Mouse (Mus musculus) heart, postnatal 25 days (tissue): ENCODE results near the gene Sgcg. TPM values are rescaled to one million over a fixed set of nuclear protein-coding genes. Genes with fewer than 3 reads are reported as not detected.

Source experiments
- DNase-seq: peaks from one replicate; pipeline ENCODE4 v3.0.0; 2022; ENCODE audit warnings: low spot score
- intact Hi-C: fragments of 180-260 bp; cut with DNase I; formaldehyde crosslinking; loops from one replicate; pipeline ENCODE4 v1.15.1; 2025
- total RNA-seq, 2 experiments: library from RNA; stranded (reverse); gene quantifications; 2 replicates each; pipeline ENCODE4 v1.2.3; 2021

Gene Sgcg
- total RNA-seq, 2 experiments from 2014 or later = 211 to 227 TPM

DNA sequence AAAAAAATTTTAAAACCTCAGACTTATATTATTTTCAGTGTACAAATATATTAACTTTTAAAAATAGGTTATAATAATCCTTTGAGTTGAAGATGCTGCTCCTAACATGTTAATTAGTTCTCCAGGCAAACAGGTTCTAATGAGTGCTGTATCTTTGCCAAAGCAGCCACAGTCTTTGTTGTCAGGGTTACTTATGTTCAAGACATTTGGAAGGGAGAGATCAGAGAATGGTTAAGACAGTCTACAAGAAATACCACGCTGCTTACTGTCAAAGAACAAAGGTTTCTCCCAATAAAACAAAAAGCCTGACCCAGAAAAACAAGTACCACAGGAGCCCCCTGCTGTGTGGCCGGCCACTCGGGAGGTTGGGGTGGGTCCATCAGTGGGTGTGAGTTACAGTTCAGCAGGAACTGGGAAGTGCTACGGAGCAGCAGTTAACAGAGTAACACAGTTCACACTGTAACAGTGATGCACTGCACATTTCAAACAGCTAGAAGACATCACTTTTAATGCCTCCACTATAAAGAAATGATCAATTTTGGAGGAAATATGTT is 21.1 kb downstream of the Sgcg start:
- intact Hi-C loops = no loop called here
- no peak for DNase-seq

DNA sequence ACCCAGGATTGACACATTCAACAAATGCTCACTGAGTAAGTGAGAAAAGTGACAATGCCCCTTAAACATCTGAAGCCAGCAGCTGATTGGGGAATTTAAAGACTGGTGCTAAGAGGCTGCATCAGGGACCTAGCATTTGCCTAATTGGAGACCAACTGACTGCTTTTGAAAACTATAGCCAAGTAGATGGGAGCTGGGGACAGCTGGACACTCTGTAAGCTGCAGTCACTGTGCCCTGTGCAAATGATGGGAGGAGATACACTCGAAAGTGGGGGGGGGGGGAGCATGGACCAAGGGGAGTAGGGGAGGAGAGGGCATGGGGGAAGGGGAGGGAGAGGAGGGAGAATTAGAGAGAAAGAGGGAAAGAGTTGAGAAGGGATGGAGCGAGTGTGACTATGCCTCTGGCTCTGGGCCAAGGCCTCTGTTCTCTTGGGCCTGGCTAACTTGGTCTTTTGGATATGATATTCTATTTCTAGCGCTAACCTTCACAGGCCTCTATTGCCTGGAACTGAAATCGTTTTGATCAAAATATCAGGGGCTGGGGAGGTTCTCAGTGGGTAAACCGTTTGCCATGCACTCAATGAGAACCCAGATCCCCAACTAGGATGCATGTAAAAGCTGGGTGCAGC is 22.3 kb downstream of the Sgcg start:
- DNase-seq = no peak
- intact Hi-C loops = no loop called here

DNA sequence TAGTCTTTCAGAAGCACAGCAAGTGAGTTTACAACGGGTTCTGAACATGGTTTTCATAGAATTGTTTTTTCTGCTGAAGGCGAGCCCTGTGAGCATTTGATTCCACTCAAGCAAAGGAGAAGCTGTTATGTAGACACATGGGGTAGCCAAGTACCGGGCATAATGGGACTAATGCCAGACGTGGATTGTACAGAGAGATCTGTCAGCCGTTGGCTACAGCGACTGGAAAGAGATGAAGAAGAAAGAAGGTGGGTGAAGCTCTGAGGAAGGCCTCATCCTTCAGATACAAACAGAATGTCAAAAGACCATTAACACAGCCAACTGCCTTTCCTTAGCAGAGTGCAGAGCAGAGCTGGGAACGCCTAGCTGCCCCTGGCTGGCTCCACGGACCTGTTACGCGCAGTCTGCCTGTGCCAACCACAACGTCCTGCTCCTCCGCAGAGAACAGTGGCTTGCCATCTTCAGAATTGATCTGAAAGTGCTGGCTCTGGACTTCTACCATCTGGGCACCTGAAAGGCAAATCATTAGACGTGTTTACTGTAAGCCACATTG is 26.2 kb downstream of the Sgcg start:
- no peak for DNase-seq
- intact Hi-C loops = no loop called here

DNA sequence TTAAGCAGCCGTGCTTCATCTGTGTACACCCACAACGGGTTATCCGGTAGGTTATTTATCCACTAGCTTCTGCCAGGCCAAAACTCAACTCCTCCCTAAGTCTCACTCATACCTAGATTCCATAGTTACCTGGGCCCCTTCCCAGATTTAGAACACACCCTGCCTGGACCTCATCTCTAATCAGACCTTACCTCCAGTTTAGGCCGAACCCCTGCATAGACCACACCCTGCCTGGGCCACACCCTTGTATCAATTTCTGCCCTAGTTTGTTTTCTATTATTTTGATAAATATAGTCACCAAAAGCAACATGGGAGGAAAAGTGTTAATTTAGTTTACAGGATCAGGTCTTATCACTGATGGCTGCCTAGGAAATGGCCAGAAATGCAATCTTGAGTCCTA is 28.1 kb downstream of the Sgcg start:
- intact Hi-C loops = no loop called here
- no peak for DNase-seq

GRCm38 (mm10) chr14:61229763-61230162 is 28.5 kb downstream of the Sgcg start:
- intact Hi-C loops = no loop called here
- DNase-seq = no peak

- no peak for DNase-seq
- intact Hi-C loops = no loop called here
Observed at GRCm38 (mm10) chr14:61226151-61226550, 32.1 kb downstream of the Sgcg start.

- intact Hi-C loops = no loop called here
Observed at GRCm38 (mm10) chr14:61224387-61225077, 33.8 kb downstream of the Sgcg start.

DNA sequence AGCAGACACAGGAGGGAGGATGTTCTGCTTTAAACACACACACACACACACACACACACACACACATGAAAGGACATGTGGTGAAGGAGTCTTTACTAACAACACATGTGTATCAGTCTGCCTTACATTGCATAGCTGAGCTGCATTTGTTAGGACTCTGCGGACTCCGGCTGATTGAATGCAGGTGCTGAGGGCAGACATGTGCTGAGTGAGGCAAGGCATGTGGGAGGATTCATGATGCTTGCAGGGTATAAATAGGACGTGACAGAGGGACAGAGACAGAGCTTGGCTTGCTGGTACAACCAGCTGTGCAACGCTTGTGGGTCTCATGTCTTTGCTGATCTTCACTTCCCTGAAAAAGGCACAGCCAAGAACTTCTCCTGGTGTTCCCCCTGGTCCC is 34.5 kb downstream of the Sgcg start:
- no peak for DNase-seq
- intact Hi-C loops = no loop called here

More at GRCm38 (mm10) chr14:61224387-61225077, 33.8 kb downstream of the Sgcg start:
- no peak for DNase-seq

DNA sequence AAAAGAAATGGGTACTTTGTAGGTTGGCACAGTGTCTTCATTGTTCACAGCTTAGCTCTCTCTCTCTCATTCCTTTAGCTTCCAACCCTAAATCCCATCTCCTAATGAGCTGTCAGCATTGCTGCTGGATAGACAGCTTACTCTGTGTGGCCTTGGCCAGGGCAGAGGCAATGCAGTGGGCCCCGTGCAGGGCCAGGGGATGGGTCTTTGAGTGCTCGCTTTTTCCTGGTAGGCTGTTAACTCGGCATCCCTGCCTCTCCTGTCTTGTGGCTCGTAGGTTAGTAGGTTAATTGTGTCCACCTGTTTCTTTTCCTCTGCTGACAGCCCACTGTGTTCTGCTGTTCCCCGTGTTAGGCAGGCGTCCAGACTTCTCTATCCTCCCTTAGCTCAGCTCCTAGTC is 35.8 kb downstream of the Sgcg start:
- DNase-seq = no peak
- intact Hi-C loops = no loop called here

DNA sequence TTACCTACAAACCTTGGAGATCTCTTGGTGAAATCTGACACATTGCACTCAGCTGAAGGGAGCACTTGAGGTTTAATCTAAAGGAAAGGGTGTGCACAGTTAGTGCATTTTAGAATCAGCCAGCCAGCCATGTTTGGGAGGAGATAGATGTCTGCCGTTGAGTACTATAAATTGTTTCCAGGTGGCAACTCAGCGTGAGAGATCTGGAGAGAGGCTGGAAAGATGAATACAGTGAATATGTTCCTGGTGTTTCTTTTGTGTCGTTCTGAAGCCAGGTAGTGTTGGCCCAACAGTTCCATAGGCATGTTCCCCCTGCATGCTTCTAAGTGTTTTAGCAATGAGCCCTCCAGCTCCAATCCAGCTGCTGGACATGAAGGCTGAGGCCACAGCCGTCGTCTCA is 37.1 kb downstream of the Sgcg start:
- intact Hi-C loops = no loop called here
- no peak for DNase-seq

- intact Hi-C loops = no loop called here
- DNase-seq = no peak
Observed at GRCm38 (mm10) chr14:61211754-61212153, 46.5 kb downstream of the Sgcg start.

DNA sequence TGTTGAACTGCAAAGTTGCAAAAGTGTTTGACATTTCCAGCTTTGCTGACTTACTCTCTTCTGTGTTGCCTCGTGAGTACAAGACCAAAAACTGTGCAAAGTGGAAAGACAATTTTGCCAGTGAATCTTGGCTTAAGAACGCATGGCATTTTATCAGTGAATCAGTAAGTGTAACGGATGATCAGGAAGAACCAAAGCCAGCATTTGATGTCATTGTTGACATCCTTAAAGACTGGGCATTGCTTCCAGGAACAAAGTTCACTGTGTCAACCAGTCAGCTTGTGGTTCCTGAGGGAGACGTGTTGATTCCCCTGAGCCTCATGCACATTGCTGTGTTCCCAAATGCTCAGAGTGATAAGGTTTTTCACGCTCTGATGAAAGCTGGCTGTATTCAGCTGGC is 48.2 kb downstream of the Sgcg start:
- intact Hi-C loops = no loop called here

GRCm38 (mm10) chr14:61194416-61194815 is 63.9 kb downstream of the Sgcg start:
- DNase-seq = no peak
- intact Hi-C loops = no loop called here

More for the DNA sequence above, 48.2 kb downstream of the Sgcg start:
- DNase-seq = no peak

DNA sequence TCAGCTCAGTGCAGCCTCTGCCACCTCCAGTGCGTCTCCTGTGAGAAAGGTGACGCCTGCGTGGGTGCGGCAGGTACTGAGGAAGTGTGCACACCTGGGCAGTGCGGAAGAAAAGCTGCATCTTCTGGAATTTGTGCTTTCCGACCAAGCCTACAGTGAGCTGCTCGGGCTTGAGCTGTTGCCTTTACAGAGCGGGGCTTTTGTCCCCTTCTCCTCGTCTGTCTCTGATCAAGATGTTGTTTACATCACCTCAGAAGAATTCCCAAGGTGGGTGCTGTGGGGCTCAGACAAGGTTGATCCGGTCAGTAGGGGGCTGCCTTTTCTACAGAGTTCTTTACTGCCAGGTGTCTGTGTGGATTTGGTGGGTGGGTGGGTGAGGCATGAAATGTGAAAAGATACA is 66.0 kb downstream of the Sgcg start:
- no peak for DNase-seq
- intact Hi-C loops = no loop called here

DNA sequence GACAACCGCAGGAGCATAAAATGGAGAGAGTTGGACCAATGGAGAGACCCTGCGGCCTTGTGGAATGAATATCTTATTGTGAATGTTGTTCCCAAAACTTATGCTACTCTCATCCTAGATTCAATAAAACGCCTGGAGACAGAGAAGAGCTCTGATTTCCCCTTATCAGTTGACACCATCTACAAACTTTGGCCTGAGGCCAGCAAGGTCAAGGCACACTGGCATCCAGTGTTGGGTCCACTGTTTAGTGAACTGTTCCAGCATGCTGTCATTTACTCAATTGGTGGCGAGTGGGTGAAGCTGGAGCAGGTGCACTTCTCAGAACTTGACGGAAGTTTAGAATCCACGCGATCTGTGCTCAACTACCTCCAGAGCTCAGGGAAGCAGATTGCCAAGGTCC is 66.4 kb downstream of the Sgcg start:
- intact Hi-C loops = no loop called here
- DNase-seq = no peak

GRCm38 (mm10) chr14:61173229-61173628 is 85.1 kb downstream of the Sgcg start:
- DNase-seq = no peak
- intact Hi-C loops = loop anchor here (5.0 to 10.0 kb wide), 2 partner anchors 36 to 272 kb away; partner anchors contain the start of gene Sacs

DNA sequence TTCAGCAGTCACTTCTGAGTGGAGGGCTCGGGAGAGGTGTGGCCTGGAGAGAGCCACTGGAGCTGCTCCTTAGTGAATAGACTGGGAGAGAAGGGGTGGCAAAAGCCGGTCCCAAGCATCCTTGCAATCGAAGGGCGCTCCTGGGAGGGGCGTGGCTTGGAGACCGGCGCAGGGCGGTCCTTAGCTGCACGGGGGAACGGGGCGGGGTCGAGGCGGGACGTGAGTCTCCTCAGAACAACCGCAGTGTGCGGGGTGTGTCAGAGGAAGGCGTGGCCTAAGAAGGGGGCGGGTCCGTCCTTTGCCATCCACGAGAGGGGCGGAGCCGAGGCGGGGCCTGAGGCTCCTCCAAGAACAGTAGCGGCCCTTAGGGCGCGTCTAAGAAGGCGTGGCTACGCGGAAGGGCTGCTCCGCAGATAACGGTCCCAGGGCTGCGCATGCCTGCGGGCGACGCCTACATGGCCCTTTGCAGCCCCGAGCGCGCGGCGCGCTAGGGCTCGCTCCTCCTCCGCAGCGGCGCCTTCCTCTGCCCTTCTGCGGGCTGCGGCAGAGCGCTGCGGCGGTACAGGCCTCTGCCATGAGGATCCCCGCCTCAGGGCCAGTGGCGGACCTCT is 85.6 kb downstream of the Sgcg start:
- intact Hi-C loops = loop anchor here (5.0 to 10.0 kb wide), 2 partner anchors 35 to 272 kb away; partner anchors contain the start of gene Sacs

GRCm38 (mm10) chr14:61171261-61171970 is 86.9 kb downstream of the Sgcg start:
- intact Hi-C loops = loop anchor here (5.0 to 10.0 kb wide), 2 partner anchors 34 to 273 kb away; partner anchors contain the start of gene Sacs
- no peak for DNase-seq

More for the DNA sequence above, 85.6 kb downstream of the Sgcg start:
- DNase-seq = peak; percentile 99
